Mouse (Mus musculus) lung, adult 18-20 months (tissue): ENCODE results near the gene Slc25a44.
"Not testable (repeated sequence)": the region's sequence is repeated elsewhere in the genome, so short reads cannot be mapped to it uniquely, and the experiment has no call there.

Experiments
- DNase-seq, 2 experiments: peaks; one replicate each; pipeline ENCODE4 v3.0.0; 2022; ENCODE audit warnings: mixed read lengths in 2 of 2

Gene Slc25a44

DNA sequence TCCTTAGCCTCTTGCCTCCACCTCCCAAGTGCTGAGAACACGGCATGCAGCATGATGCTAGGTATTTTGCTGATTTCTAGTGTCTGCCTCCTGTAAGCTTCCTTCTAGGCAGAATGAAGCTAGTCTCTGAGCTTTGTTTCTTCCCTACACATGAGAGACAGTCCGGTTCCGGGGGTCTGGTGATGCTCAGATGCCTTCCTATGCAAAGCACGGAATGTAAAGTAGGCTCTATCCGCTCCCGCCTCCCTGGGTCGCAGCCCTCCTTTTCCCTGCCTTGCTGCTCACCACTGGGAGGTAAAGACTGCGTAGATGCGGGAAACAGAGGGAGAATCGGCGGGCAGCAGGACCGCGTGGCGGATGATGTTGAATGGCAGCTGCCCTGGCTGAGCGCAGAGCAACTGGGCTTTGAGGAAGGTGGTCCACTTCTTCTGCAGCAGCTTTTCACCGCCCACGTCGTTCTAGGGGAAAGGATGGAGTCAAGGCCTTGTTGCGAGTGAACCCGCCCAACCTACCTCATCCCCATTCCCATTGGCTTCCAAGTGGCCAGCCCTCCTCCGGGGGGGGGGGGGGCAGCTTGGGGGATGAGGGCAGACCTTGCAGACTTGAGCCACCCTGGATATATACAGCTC, 24.6 kb upstream of the Slc25a44 start:
- no peak for DNase-seq

DNA sequence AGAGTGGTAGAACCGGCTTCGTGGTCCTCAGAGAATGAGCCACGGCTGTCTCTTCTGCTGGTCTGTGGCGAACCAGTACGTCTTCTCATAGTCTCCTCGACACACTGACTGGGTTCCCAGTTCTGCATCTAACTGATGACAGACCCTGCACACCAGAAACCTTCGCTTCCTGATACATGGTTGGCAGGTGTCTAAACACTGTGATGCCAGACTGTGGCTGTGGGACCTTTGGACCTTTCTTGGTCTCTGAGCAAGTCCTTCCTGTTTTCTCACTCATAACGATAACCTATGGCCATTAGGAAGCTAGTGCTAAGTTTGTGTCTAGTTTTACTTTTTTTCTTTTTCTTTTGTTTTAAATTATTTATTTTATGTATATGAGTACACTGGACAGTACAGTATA, 23.5 kb upstream of the Slc25a44 start:
- no peak for DNase-seq

DNA sequence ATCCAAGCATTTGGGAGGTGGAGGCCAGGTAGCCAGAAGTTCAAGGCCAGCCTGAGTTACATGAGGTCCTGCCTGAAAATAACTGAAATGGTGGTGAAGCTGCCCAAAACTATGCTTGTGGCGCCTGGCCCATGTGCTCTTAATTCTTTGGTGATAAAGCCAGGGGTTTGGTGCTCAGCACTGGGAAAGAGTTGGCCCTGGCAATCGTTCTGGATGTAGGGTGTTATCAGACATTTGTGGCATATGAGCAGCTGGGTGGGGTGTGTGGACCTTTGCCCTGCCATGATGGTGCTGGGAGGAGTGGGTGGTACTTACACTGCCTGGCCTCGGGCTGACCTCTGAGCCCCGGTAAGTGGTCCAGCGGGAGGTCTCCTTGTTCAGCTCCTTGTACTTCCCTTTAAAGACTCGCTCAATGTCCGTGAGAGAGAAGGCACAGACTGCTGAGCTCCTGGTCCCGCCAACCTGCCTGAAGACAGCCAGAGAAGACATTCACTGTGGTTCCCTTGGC, 22.8 kb upstream of the Slc25a44 start:
- DNase-seq: no peak

DNA sequence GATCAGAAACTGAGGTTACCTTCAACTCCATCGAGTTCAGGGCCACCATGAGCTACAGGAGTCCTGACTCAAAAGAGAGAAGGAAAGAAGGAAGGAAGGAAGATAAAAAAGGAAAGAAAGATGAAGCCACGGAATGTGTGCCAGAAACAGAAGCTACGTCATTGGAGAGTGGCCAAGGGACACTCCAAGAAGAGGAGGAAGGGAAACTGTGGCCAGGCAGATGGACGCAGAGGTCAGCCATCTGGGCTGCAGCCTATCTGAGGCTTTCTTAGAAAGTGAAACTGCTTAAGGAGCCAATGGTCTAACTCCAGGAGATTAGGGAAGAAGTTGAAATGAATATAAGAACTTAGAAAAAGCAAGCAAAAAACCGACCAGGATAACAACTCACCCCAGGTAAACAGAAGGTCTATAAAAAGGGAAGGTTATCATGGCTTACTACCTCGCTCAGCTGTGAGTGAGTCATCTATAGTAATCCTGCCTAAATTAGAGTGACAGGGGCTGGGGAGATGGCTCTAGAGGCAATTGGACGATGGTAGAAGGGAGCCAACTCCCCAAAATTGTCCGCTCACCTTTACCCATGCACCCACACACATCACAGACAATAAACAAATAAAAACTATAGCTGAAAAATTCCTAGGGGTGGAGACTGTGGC, 21.7 kb upstream of the Slc25a44 start:
- no peak for DNase-seq

DNA sequence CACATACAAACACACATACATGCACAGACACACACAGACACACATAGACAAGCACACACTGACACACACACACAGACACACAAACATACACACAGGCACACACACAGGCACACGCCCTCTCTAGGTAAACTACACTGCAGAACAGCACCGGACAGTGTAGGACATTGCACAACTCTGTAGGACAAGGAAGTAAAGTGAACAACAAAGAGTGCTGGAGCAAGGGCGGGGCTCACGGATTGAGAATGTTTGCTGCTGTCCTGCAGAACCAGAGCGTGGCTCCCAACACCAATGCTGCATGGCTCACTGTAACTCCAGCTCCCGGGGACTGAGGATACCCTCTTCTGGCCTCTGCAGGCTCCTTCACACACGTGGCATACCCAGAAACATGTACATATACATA, 17.9 kb upstream of the Slc25a44 start:
- peak; percentile 76 to 80 for DNase-seq

DNA sequence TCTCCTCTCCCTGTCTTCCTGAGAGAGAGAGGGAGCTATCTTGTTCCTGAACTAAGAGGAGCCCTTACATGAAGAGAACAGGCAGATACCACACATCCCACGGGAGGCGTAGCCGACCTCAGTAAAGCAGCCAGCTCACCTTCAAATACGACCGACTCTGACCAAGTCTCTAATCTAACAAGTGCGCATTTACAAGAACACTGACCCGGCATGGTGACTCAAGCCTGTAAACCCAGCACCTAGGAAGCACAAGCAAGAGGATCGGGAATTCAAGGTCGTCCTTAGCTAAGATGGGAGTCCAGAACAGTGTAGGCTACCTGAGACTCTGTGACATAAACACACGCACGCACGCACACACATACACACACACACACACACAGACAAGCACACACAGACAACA, 17.5 kb upstream of the Slc25a44 start:
- no peak for DNase-seq

- DNase-seq: no peak
Measured at GRCm38 (mm10) chr3:88440500-88441381, 15.8 kb upstream of the Slc25a44 start.

GRCm38 (mm10) chr3:88439582-88439981, 14.6 kb upstream of the Slc25a44 start:
- no peak for DNase-seq

GRCm38 (mm10) chr3:88437454-88437853, 12.5 kb upstream of the Slc25a44 start:
- no peak for DNase-seq

- peak in 1 of 2 experiments; percentile 44 for DNase-seq
Measured at GRCm38 (mm10) chr3:88436395-88437201, 11.7 kb upstream of the Slc25a44 start.

DNA sequence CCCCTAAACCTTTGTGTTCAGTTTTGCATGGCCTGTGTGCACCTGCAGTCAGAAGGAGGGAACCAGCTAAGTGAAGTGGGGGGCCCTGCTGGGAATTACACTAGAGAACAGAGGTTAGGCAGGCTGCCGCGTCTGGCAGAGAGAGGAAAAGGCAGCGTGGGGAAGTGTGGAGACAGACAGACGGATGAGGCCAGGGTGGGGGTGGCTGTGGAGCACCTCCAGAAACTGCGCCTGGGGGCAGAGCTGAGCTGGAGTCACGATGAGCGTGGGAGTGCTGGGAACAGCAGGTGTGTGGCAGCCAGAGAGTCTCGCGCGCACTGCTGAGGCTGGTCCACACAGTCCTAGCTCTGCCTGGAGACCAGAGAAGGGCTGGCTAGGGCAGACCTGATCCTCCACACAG, 10.6 kb upstream of the Slc25a44 start:
- DNase-seq: no peak

GRCm38 (mm10) chr3:88428639-88429038, 3.7 kb upstream of the Slc25a44 start:
- not testable (repeated sequence) for DNase-seq

DNA sequence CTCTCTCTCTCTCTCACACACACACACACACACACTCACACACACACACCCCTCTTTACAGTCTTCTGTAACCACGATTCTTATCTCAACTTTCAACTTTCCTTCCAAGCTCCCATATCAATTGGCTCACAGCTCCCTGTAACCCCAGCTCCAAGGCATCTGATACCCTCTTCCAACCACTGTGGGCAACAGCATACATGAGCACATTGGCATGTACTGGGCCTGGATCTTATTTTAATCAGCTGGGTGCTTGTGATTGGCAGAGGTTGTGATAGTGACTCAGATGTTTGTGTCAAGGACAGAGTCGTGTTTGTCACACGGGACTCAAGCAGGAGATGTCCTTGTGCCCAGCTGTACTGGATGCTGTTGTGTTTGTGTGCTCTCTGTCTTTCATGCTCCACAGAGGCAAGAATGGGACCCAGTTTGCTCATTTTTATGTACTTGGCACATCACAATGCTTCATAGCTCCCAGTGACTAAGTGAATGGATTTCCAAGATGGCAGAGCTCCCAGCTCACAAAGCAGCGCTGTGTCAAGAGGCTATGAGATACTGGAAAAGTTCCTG, 2.5 kb upstream of the Slc25a44 start:
- DNase-seq: no peak

GRCm38 (mm10) chr3:88425708-88426420, 925 bp upstream of the Slc25a44 start:
- DNase-seq: no peak

- no peak for DNase-seq
Measured at GRCm38 (mm10) chr3:88425330-88425689, 371 bp upstream of the Slc25a44 start.

DNA sequence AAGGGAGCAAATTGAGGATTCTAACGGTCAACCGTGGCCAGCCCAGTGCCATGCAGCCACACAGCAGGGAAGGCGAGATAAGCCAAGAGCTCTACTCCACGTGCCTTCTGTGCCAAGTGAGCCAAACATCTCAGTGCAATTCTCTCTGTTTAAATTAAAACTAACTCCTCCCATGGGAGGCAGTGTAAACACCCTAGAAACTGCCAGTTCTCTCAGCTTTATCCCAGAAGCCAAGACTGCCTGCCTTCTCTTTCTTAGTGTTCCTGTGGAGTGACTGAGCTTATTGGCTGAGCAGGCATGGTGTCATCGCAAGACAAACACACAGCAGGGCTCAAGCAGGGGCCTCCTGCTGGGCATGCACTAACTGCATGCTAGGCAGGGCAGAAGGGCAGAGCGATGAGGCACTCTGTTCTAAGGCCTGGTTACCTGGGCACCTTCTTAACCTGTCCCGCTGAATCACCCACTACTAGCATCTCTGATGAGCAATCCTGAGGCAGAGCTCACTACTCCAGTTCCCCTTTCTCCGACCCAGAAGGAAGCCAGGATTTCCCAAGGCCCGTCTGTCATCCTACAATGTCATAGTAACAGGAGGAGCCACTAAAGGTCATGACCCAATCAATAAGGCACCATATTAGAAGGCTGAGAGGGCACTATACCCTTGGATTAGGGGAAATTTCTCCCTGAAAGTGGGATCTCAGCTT, 2.8 kb downstream of the Slc25a44 start:
- DNase-seq: peak; percentile 68 to 80

DNA sequence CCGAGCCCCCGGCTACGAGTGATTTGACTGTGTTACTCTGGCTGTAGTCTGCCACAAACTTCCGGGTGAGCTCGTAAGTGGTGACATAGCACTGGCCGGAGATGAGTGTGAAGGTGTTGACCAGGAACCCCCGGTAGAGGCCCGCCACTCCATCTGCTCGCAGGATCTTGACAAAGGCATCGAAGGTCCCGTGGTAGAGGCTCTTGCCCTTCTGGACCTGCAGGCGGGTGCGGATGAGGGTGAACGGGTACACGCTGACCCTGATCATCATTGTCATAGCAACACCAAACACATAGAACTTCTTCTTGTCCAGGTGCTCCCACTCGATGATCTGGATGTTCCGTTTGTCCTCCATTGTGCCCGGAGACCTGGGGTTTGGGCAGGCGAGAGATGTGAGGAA, 4.2 kb downstream of the Slc25a44 start:
- no peak for DNase-seq

GRCm38 (mm10) chr3:88418016-88418415, 6.9 kb downstream of the Slc25a44 start:
- DNase-seq: peak in 1 of 2 experiments; percentile 15

- DNase-seq: no peak
Measured at GRCm38 (mm10) chr3:88415668-88416067, 9.3 kb downstream of the Slc25a44 start.

GRCm38 (mm10) chr3:88412636-88413035, 12.3 kb downstream of the Slc25a44 start:
- DNase-seq: no peak

DNA sequence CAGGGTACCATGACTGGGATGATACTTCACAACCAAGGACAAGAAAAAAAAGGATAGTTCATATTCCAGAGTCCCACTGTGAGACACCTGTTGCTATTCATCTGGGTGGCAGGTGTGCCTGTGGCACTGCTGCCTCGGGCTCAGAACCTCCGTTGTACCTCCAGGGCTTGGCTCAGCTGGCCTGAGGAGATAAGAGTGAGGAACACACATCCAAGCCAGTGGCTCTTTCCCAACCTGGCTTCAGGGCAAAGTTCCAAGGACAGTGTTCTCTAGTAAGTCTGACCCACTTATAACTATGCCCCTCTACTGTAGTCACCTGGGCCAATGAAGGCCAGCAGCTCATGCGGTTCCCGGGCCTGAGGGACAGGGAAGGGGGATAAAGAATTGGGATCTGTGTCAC, 13.3 kb downstream of the Slc25a44 start:
- DNase-seq: no peak
